Mouse (Mus musculus) ES-E14 (cell line): ENCODE data around the gene Hdac9.

Experiments
- CHD2 ChIP-seq: IDR thresholded peaks from 2 replicates; pipeline ENCODE4 v1.6.1; 2014; ENCODE audit warnings: mild to moderate bottlenecking, low read depth, low read length, inconsistent platforms
- HCFC1 ChIP-seq: IDR thresholded peaks from 2 replicates; pipeline ENCODE4 v1.6.1; 2012; ENCODE audit warnings: low read length, inconsistent platforms, borderline replicate concordance; ENCODE audit not compliant: insufficient read depth
- MAFK ChIP-seq: IDR thresholded peaks from 2 replicates; pipeline ENCODE4 v1.6.1; 2014; ENCODE audit warnings: mild to moderate bottlenecking, low read depth, low read length, inconsistent platforms; ENCODE audit not compliant: insufficient read depth
- ZC3H11A ChIP-seq: IDR thresholded peaks from 2 replicates; pipeline ENCODE4 v1.6.1; 2012; ENCODE audit warnings: low read depth, mild to moderate bottlenecking, inconsistent platforms, low read length, borderline replicate concordance
- ZNF384 ChIP-seq: IDR thresholded peaks from 2 replicates; pipeline ENCODE4 v1.6.1; 2012; ENCODE audit warnings: low read depth, low read length, inconsistent platforms

DNA sequence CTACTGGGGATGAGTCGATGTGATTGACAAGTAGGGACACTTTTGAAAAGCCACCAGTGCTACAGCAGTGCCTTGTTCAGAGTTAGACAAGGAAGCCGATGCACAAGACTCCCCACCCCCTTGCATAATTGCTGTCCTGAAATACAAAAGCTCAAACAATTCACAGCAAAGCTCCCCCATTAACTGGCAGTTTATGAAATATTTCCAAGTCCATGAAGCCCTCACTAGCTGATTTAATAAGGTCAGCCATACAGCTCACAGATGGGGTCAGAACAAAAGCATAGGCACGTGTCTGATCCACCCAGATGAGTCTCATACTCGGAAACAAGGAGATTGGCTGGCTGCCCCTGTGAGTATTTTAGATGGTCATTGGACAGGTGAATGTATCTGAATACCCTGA lies 228.0 kb downstream of the Hdac9 start:
- TF ChIP-seq MAFK (no peak), ZC3H11A (no peak), CHD2 (no peak), HCFC1 (no peak), ZNF384 (no peak)
